Mouse (Mus musculus) MEL (cell line): ENCODE results near the gene Fam178b.

Experiments used
- CHD1 ChIP-seq: IDR thresholded peaks from 2 replicates; pipeline ENCODE4 v1.6.1; 2012; ENCODE audit warnings: low read depth, mild to moderate bottlenecking, inconsistent platforms, low read length, improper control_type of control experiment
- CHD2 ChIP-seq: IDR thresholded peaks from 2 replicates; pipeline ENCODE4 v1.6.1; 2011; ENCODE audit warnings: low read length, improper control_type of control experiment
- CTCF ChIP-seq, 3 experiments: IDR thresholded peaks in 2 of 3; conservative IDR thresholded peaks in 1 of 3; 2 replicates each; pipeline ENCODE4 v1.5.1; 2011 to 2012; ENCODE audit warnings: low read length in 3 of 3, low read depth in 2 of 3, mild to moderate bottlenecking in 2 of 3, improper control_type of control experiment in 1 of 3, inconsistent platforms in 1 of 3, mixed read lengths in 1 of 3, moderate library complexity in 1 of 3; ENCODE audit not compliant: control insufficient read depth in 1 of 3, insufficient read depth in 1 of 3, poor library complexity in 1 of 3, severe bottlenecking in 1 of 3
- EP300 ChIP-seq, 2 experiments: IDR thresholded peaks; 2 replicates each; pipeline ENCODE4 v1.6.1; 2011; ENCODE audit warnings: improper control_type of control experiment in 2 of 2, low read length in 2 of 2, low read depth in 1 of 2, mild to moderate bottlenecking in 1 of 2
- HCFC1 ChIP-seq: IDR thresholded peaks from 2 replicates; pipeline ENCODE4 v1.6.1; 2012; ENCODE audit warnings: low read depth, mild to moderate bottlenecking, inconsistent platforms, low read length, improper control_type of control experiment, moderate library complexity
- MAFK ChIP-seq: IDR thresholded peaks from 2 replicates; pipeline ENCODE4 v1.6.1; 2011; ENCODE audit warnings: low read depth, mild to moderate bottlenecking, low read length, improper control_type of control experiment, borderline replicate concordance
- POLR2A ChIP-seq, 2 experiments: IDR thresholded peaks; 2 replicates each; pipeline ENCODE4 v1.6.1; 2011 to 2012; ENCODE audit warnings: low read length in 2 of 2, mild to moderate bottlenecking in 2 of 2, control low read depth in 1 of 2, improper control_type of control experiment in 1 of 2, low read depth in 1 of 2, moderate library complexity in 1 of 2; ENCODE audit not compliant: control insufficient read depth in 1 of 2, insufficient read depth in 1 of 2, poor library complexity in 1 of 2
- POLR2AphosphoS5 ChIP-seq: IDR thresholded peaks from 2 replicates; pipeline ENCODE4 v1.6.1; 2012; ENCODE audit warnings: low read depth, borderline replicate concordance, mild to moderate bottlenecking, inconsistent platforms, low read length, moderate library complexity, mixed read lengths
- RAD21 ChIP-seq: IDR thresholded peaks from 2 replicates; pipeline ENCODE4 v1.6.1; 2011; ENCODE audit warnings: mild to moderate bottlenecking, low read depth, low read length, improper control_type of control experiment
- RCOR1 ChIP-seq: IDR thresholded peaks from 2 replicates; pipeline ENCODE4 v1.6.1; 2012; ENCODE audit warnings: low read depth, mild to moderate bottlenecking, inconsistent platforms, low read length, improper control_type of control experiment
- SIN3A ChIP-seq: IDR thresholded peaks from 2 replicates; pipeline ENCODE4 v1.6.1; 2012; ENCODE audit warnings: low read length, improper control_type of control experiment, inconsistent platforms
- TBP ChIP-seq: IDR thresholded peaks from 2 replicates; pipeline ENCODE4 v1.8.0; 2011; ENCODE audit warnings: low read depth, low read length, improper control_type of control experiment
- ZC3H11A ChIP-seq: IDR thresholded peaks from 2 replicates; pipeline ENCODE4 v1.6.1; 2012; ENCODE audit warnings: low read depth, mild to moderate bottlenecking, inconsistent platforms, low read length, improper control_type of control experiment
- ZNF384 ChIP-seq: IDR thresholded peaks from 2 replicates; pipeline ENCODE4 v1.6.1; 2012; ENCODE audit warnings: low read depth, mild to moderate bottlenecking, inconsistent platforms, low read length, improper control_type of control experiment

DNA sequence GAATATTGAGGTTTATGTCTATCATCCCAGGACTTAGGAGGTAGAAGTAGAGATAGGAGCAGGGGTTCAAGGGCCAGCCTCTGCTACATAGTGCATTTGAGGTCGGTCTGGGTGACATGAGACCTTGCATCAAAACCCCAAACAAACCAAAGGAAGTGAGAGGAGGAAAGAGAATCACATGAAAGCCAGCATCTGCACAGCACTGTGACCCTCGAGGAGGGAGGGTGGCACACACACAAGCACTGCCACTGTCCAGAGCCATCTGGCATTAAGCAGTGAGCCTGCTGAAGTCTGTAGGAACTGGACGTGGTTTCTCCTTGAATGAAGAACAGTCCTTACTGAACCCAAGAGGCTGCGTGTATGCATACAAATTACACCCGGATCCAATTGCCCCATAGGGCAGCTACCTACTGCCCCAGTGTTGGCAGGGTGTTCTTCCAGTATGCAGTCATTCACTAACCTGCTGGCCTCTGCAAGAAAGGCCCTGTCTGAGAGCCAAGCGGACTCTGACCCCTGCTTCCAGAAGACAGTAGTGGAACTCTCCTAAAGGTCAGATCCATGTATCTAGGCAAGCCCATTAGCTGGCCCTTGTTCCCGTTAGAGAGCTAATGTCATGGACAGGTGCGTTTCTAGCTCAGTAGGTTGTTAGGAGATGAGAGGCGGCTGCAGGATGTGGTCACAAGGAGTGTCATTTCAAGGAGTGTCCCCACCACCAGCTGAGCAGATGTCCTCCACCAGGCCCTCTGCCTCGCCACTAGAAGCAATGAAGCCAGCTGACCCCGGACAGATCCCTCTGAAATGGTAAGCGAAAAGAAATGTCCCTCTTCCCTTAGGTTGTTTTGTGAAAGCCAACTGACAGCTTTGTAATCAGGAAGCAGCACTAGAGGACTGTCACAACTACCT is 78.5 kb downstream of the Fam178b start:
- TF ChIP-seq CTCF (IDR thresholded peaks at IDR 0.05 in 2 of 3, conservative IDR thresholded peaks at IDR 0.05 in 1 of 3; ENCODE audit: control insufficient read depth in 1 of 3, insufficient read depth in 1 of 3, low read depth in 2 of 3, low read length in 3 of 3, poor library complexity in 1 of 3, severe bottlenecking in 1 of 3) (no peak), POLR2A (IDR thresholded peaks at IDR 0.05; ENCODE audit: control insufficient read depth in 1 of 2, insufficient read depth in 1 of 2, low read depth in 1 of 2, low read length in 2 of 2, poor library complexity in 1 of 2) (no peak), MAFK (no peak), ZNF384 (no peak), HCFC1 (no peak), SIN3A (no peak), CHD1 (no peak), EP300 (IDR thresholded peaks at IDR 0.05; ENCODE audit: low read depth in 1 of 2, low read length in 2 of 2) (no peak), RCOR1 (no peak), POLR2AphosphoS5 (no peak), TBP (no peak), RAD21 (no peak), CHD2 (no peak), ZC3H11A (no peak)
